Mouse (Mus musculus) left cerebral cortex, postnatal 4 days (tissue): ENCODE data around the gene Itpripl2. TPM values are rescaled to one million over a fixed set of nuclear protein-coding genes. Genes with fewer than 3 reads are reported as not detected.

ENCODE experiments used
- DNase-seq: peaks from one replicate; pipeline ENCODE4 v3.0.0-alpha.2; 2022
- intact Hi-C: fragments of 180-260 bp; cut with DNase I; formaldehyde crosslinking; loops from one replicate; pipeline ENCODE4 v1.15.1; 2025
- total RNA-seq, 2 experiments: library from RNA; stranded (reverse); gene quantifications; 2 replicates each; pipeline ENCODE4 v1.2.3; 2021

Gene Itpripl2
- total RNA-seq, 2 experiments from 2014 or later = 3.5 to 3.9 TPM

- no peak for DNase-seq
- intact Hi-C loops = no loop called here
Observed at GRCm38 (mm10) chr7:118489706-118490665, 1.8 kb downstream of the Itpripl2 start.

GRCm38 (mm10) chr7:118488060-118488664 lies 3.6 kb downstream of the Itpripl2 start:
- no peak for DNase-seq
- intact Hi-C loops = no loop called here

- intact Hi-C loops = no loop called here
Observed at GRCm38 (mm10) chr7:118486917-118487316, 4.9 kb downstream of the Itpripl2 start.

GRCm38 (mm10) chr7:118483996-118484395 lies 7.8 kb downstream of the Itpripl2 start:
- DNase-seq = no peak
- intact Hi-C loops = no loop called here

More at GRCm38 (mm10) chr7:118486917-118487316, 4.9 kb downstream of the Itpripl2 start:
- no peak for DNase-seq

- no peak for DNase-seq
- intact Hi-C loops = no loop called here
Observed at GRCm38 (mm10) chr7:118482001-118482400, 9.8 kb downstream of the Itpripl2 start.

GRCm38 (mm10) chr7:118481047-118481810 lies 10.5 kb downstream of the Itpripl2 start:
- no peak for DNase-seq
- intact Hi-C loops = no loop called here

GRCm38 (mm10) chr7:118480160-118480709 lies 11.5 kb downstream of the Itpripl2 start:
- intact Hi-C loops = no loop called here
- no peak for DNase-seq

GRCm38 (mm10) chr7:118478835-118479312 lies 12.9 kb downstream of the Itpripl2 start:
- intact Hi-C loops = no loop called here
- DNase-seq = no peak

GRCm38 (mm10) chr7:118476428-118476827 lies 15.3 kb downstream of the Itpripl2 start:
- DNase-seq = no peak
- intact Hi-C loops = no loop called here

- DNase-seq = no peak
- intact Hi-C loops = no loop called here
Observed at GRCm38 (mm10) chr7:118475008-118475705, 16.6 kb downstream of the Itpripl2 start.

GRCm38 (mm10) chr7:118472886-118473285 lies 18.9 kb downstream of the Itpripl2 start:
- DNase-seq = no peak
- intact Hi-C loops = no loop called here

- intact Hi-C loops = no loop called here
- no peak for DNase-seq
Observed at GRCm38 (mm10) chr7:118468060-118468459, 23.7 kb downstream of the Itpripl2 start.

- DNase-seq = no peak
- intact Hi-C loops = no loop called here
Observed at GRCm38 (mm10) chr7:118464432-118464831, 27.3 kb downstream of the Itpripl2 start.

GRCm38 (mm10) chr7:118462818-118463762 lies 28.7 kb downstream of the Itpripl2 start:
- no peak for DNase-seq
- intact Hi-C loops = no loop called here

- no peak for DNase-seq
- intact Hi-C loops = no loop called here
Observed at GRCm38 (mm10) chr7:118461400-118462136, 30.2 kb downstream of the Itpripl2 start.

- DNase-seq = no peak
- intact Hi-C loops = loop anchor here (5.0 kb wide), 1 partner anchor 64 kb away; no protein-coding TSS in a partner anchor
Observed at GRCm38 (mm10) chr7:118453722-118454121, 38.1 kb downstream of the Itpripl2 start.

GRCm38 (mm10) chr7:118452940-118453339 lies 38.8 kb downstream of the Itpripl2 start:
- intact Hi-C loops = loop anchor here (5.0 kb wide), 1 partner anchor 64 kb away; no protein-coding TSS in a partner anchor
- no peak for DNase-seq
